Mouse (Mus musculus) adrenal gland, adult 8-10 months (tissue): Measurements from ENCODE around the gene Rftn1. TPM values are rescaled to one million over a fixed set of nuclear protein-coding genes. Genes with fewer than 3 reads are reported as not detected.
A peak's percentile ranks its signal among the peaks of the same experiment; 100 is the strongest.

ENCODE experiments used
- DNase-seq: peaks from one replicate; pipeline ENCODE4 v3.0.0; 2022
- total RNA-seq, 4 experiments: library from RNA; stranded (reverse); gene quantifications; 2 replicates each; pipeline ENCODE4 v1.2.4; 2022

Rftn1 gene
- total RNA-seq, 4 experiments from 2014 or later = 9.1 to 12.9 (median 11.4) TPM

- DNase-seq = no peak
Measured at GRCm38 (mm10) chr17:50199075-50199850, 8.8 kb upstream of the Rftn1 start.

DNA sequence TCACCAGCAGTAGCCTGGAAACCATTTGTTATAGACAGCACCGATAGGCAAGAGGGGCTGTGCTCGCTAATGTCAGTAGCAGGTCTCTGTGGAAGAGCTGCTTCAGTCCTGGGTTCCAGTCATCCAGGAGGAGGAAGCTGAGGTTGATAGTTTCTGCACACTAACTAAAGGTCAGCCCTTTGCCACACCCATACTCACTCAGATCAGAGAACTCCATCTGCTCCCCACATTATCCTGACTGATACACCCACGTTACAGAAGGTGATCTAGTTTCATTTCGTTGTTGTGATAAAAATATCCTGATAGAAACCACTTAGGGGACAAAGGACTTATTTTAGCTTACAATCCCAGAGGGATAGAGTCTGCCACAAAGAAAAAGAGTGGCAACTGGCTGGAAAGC lies 7.1 kb upstream of the Rftn1 start:
- no peak for DNase-seq

- DNase-seq = no peak
Measured at GRCm38 (mm10) chr17:50196005-50196672, 5.7 kb upstream of the Rftn1 start.

DNA sequence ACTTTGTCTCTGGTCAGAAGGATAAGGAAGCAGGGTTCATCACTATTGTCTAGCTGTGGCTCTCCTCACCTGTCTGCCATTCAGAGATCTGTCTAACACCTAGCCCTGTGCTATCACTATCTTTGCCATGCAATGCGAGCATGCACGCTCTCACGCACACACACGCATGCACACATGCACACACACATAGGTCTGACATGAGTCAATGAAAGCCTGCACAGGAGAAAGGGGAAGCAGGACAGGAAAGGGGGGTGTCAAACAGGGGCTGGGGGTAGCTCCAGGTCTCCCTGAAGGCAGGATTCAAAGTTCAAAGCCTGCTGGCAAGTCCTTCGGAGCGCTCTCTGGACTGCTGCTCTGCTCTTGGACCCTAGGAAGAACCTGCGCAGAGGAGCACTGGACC lies 4.9 kb upstream of the Rftn1 start:
- no peak for DNase-seq

DNA sequence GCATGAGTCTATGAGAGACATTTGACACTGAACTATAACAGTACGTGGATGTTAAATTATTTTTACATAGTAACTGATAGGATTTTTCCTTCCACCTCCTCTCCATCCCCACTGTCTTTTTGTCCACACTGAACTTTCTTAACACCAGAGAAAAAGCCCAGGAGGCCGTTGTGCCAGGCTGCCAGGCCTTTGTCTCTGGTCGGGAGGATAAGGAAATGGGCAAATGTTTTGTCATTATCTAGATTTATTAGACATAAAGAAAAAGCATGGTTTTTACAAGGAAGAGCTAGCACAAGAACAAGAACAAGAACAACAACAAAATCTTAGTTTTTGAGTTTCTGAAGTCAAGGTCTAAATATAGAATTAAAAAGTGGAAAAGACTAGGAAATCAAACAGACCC lies 4.1 kb upstream of the Rftn1 start:
- no peak for DNase-seq

- no peak for DNase-seq
Measured at GRCm38 (mm10) chr17:50193653-50194052, 3.2 kb upstream of the Rftn1 start.

DNA sequence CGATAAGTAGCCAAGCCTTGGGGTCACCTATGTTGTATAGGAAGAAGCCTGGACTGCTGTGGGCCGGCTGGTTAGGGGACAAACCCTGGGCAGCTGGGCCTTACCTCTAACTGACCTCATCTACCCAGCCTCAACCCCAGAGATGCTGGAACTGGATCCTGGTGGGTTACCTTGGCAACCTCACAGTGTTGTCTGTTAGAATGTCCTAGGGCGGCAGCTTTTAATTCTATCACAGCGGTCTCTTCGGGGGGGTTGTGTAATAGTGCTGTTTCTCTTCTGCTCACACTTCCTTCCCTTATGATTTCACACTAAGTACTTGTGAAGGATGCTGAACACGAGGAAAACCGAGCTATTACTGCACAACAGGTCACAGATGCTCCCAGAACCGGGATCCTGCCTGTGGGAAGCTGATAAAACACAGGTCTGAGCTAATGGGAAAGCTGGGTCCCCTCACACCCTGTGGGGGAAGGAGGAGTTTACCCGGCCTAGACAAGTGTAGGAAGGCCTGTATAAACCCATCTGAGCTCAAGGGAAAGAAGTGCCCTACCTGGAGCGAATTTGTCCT lies 2.0 kb upstream of the Rftn1 start:
- no peak for DNase-seq

GRCm38 (mm10) chr17:50191318-50191957 lies 964 bp upstream of the Rftn1 start:
- DNase-seq = no peak

DNA sequence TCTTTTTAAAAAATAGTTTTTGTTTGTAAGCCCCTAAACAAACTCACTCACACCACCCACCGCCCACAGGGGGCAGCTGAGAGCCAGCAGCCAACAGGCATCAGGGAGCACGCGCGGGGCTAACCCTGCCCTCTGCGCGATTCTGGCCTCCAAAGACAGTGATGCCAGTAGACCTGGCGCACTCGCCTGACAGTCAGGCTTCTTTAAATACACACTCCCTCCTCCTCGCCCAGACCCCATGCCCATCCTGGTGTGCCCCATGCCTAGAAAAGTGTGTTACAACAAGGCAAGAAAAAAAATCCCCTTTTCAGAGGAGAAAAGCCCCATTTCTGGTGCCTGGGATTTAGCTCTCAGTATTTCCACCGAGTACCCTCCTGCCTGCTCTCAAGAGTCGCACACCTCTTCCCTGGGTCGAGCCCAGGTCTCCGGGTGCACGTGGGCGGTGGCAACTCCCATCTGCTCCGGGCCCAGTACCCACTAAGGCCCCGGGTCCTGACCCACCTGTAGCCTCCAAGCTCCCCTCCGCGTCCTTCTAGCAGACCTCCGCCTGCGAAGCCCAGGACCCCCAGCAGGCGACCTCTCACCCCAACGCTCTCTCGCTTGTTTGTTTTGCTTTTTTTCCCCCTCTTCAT lies 977 bp downstream of the Rftn1 start:
- DNase-seq = peak; percentile 20

GRCm38 (mm10) chr17:50188662-50189345 lies 1.7 kb downstream of the Rftn1 start:
- DNase-seq = no peak

DNA sequence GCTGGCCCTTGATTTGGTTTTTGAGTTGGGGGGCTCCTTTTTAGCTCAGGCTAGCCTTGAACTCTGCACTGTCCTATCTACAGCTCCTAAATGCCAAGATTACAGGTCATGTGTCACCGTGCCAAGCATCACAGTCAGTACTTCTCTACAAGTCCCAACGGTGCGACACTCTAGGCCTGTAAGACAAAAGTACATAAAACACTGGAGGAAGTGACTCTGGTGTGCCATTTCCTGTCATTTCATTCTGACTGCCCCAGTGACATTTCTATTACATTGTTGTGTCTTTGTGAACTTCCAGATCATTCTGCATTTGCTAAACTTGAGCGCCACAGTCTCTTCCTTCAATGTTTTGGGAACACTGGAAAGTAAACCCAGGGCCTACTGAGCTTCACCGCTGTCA lies 4.9 kb downstream of the Rftn1 start:
- no peak for DNase-seq

DNA sequence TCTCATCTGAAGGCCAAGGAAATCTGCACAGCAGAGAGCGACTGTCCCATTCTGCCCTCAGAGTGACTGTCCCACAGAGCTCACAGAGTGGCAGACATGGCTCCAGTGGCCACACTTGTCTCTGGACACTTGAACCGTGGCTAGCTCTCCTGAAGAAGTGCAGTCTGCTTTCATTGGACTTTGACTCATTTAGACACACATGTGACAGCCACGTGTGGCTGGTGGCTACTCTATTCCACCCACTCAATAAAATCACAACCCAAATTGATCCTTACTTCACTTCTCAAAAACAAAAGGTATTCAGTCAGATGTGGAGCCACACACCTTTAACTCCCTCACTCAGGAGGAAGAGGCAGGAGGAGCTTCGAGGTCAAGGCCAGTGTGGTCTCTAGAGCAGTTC lies 5.4 kb downstream of the Rftn1 start:
- no peak for DNase-seq

DNA sequence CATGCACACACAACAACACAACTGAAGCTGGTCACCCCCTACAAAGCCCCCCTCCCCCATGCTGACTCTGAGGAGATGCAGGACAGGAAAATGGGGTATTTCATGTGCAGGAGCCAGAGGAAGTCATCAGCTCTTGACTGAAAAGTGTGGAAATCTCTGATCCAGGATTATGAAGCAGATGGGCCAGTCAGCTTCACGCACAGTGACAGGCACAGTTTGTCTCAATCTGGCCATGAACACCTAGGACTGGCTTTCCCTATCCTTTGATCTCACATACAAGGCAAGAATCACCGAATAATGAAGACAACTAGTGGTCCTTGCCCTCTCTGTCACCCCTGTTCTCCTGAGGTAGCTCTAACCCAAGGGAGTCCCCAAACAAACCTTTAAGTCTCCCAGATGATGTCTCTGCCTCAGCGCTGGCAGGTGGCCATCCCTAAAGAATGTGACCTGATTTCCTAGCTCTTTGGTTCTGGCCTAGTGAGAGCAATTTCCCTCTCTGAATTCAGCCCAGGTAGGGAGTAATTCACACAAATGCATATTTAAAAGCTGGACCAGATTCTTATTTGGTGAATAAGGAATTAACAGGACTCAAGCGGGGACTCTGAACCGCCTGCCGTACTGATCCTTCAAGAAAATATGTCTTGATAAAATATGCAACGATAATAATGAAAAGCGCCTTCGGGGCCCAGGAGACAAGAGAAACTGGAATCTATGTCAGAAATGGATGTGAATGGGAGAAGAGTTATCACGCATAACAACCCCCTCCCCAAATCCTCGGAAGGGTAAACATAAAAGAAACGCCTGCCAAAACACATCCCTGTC lies 6.0 kb downstream of the Rftn1 start:
- DNase-seq = no peak

- no peak for DNase-seq
Measured at GRCm38 (mm10) chr17:50183300-50183699, 7.2 kb downstream of the Rftn1 start.

DNA sequence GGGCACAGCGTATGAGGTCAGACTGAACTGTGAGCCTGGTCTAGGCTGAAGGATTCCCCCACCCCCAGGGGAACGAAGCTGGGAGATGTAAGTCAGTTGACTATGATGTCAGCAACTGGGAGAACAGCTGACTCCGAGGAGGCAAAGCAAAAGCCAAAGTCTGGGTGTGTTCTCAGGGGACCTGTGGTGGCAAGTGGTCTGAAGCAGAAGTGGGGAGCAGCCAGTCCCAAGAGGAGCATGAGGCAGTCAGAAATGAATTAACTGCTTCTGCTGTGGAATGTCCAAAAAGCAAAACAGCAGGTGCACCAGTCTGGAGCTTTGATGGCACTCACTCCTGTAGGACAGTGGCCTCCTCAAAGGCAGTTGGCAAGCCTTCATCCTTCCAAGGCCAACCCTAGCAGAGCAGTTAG lies 7.9 kb downstream of the Rftn1 start:
- DNase-seq = no peak

- DNase-seq = no peak
Measured at GRCm38 (mm10) chr17:50180899-50181570, 9.4 kb downstream of the Rftn1 start.

DNA sequence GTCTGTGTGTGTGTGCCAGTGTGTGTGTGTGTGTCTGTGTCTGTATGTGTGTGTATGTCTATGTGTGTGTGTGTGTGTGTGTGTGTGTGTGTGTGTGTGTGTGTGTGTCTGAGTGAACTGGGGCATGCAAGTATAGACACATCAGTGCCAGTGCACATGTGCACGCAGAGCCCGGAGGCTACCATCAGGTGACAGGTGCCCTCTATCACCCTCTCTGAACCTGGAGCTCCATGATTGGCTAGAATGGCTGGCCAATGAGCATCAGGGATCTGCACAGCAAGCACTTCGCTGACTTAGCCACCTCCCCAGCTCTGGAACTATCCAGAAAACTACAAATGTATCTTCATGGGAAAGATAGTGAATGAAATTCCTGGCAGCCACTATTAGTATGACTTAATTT lies 16.7 kb downstream of the Rftn1 start:
- DNase-seq = no peak

DNA sequence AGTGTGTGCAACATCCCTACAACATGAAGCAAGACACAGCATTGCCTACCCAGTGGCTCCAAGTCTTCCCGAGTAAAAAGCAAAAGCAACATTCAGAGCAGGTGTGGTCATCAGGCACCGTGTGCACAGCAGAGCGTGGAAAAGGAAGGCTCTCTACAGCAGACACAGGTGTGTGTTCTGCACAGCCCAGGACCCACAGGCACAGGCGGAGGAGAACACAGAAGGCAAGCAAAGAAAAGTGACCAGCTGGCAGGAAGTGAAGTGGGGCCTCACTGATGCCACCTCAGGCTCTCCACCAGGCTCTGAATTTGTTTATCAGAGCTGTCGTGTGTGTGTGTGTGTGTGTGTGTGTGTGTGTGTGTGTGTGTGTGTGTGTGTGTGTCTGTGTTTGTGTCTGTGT lies 17.1 kb downstream of the Rftn1 start:
- DNase-seq = no peak

GRCm38 (mm10) chr17:50172795-50173194 lies 17.7 kb downstream of the Rftn1 start:
- no peak for DNase-seq

GRCm38 (mm10) chr17:50170935-50171545 lies 19.4 kb downstream of the Rftn1 start:
- DNase-seq = no peak
